Mouse (Mus musculus): ENCODE measurements around the gene Diras2. TPM values are rescaled to one million over a fixed set of nuclear protein-coding genes. Genes with fewer than 3 reads are reported as not detected.

The Diras2 gene
- polyA plus RNA-seq, 1 experiment = 1.2 TPM

GRCm38 (mm10) chr13:52476222-52476621 is 54.9 kb downstream of the Diras2 start:
- no peak for TF ChIP-seq POLR2A (IDR thresholded peaks at IDR 0.05; ENCODE audit: low read depth, low read length)
- TF ChIP-seq CTCF (IDR thresholded peaks at IDR 0.05; ENCODE audit: borderline replicate concordance, insufficient read depth, low read length) = no peak
- H3K27ac ChIP-seq (ENCODE audit: insufficient read depth, low read length) = no peak overlapping the region
- no peaks in the 10 kb centered on the region for H3K4me1 ChIP-seq (ENCODE audit: control insufficient read depth, insufficient read depth, low read length)
- no peak overlapping the region for H3K4me3 ChIP-seq (ENCODE audit: insufficient read depth, low read length)

GRCm38 (mm10) chr13:52475264-52475663 is 55.8 kb downstream of the Diras2 start:
- no peak overlapping the region for H3K4me3 ChIP-seq (ENCODE audit: insufficient read depth, low read length)
- no peaks in the 10 kb centered on the region for H3K4me1 ChIP-seq (ENCODE audit: control insufficient read depth, insufficient read depth, low read length)
- H3K27ac ChIP-seq (ENCODE audit: insufficient read depth, low read length) = no peak overlapping the region
- TF ChIP-seq CTCF (IDR thresholded peaks at IDR 0.05; ENCODE audit: borderline replicate concordance, insufficient read depth, low read length) = no peak
- no peak for TF ChIP-seq POLR2A (IDR thresholded peaks at IDR 0.05; ENCODE audit: low read depth, low read length)

GRCm38 (mm10) chr13:52474807-52475206 is 56.3 kb downstream of the Diras2 start:
- TF ChIP-seq CTCF (IDR thresholded peaks at IDR 0.05; ENCODE audit: borderline replicate concordance, insufficient read depth, low read length) (no peak), POLR2A (IDR thresholded peaks at IDR 0.05; ENCODE audit: low read depth, low read length) (no peak)

GRCm38 (mm10) chr13:52469795-52470690 is 61.0 kb downstream of the Diras2 start:
- H3K4me1 ChIP-seq (ENCODE audit: control insufficient read depth, insufficient read depth, low read length) = 0 out of 2 replicates have a peak, but pooled peaks cover 2% of the 10 kb centered on the region
- TF ChIP-seq CTCF (IDR thresholded peaks at IDR 0.05; ENCODE audit: borderline replicate concordance, insufficient read depth, low read length) (no peak), POLR2A (IDR thresholded peaks at IDR 0.05; ENCODE audit: low read depth, low read length) (no peak)

More at GRCm38 (mm10) chr13:52474807-52475206, 56.3 kb downstream of the Diras2 start:
- Histone ChIP-seq H3K27ac (ENCODE audit: insufficient read depth, low read length) (no peak overlapping the region), H3K4me1 (ENCODE audit: control insufficient read depth, insufficient read depth, low read length) (no peaks in the 10 kb centered on the region), H3K4me3 (ENCODE audit: insufficient read depth, low read length) (no peak overlapping the region)

GRCm38 (mm10) chr13:52465141-52465540 is 65.9 kb downstream of the Diras2 start:
- H3K4me1 ChIP-seq (ENCODE audit: control insufficient read depth, insufficient read depth, low read length) = 0 out of 2 replicates have a peak, but pooled peaks cover 2% of the 10 kb centered on the region
- no peak for TF ChIP-seq CTCF (IDR thresholded peaks at IDR 0.05; ENCODE audit: borderline replicate concordance, insufficient read depth, low read length)
- no peak for TF ChIP-seq POLR2A (IDR thresholded peaks at IDR 0.05; ENCODE audit: low read depth, low read length)
- no peak overlapping the region for H3K4me3 ChIP-seq (ENCODE audit: insufficient read depth, low read length)
- H3K27ac ChIP-seq (ENCODE audit: insufficient read depth, low read length) = no peak overlapping the region

More at GRCm38 (mm10) chr13:52469795-52470690, 61.0 kb downstream of the Diras2 start:
- no peak overlapping the region; the same call in 1 of the 2 replicates for H3K27ac ChIP-seq (ENCODE audit: insufficient read depth, low read length)
- no peak overlapping the region for H3K4me3 ChIP-seq (ENCODE audit: insufficient read depth, low read length)

GRCm38 (mm10) chr13:52459982-52460381 is 71.1 kb downstream of the Diras2 start:
- TF ChIP-seq CTCF (IDR thresholded peaks at IDR 0.05; ENCODE audit: borderline replicate concordance, insufficient read depth, low read length) (no peak), POLR2A (IDR thresholded peaks at IDR 0.05; ENCODE audit: low read depth, low read length) (no peak)
- Histone ChIP-seq H3K27ac (ENCODE audit: insufficient read depth, low read length) (no peak overlapping the region), H3K4me1 (ENCODE audit: control insufficient read depth, insufficient read depth, low read length) (no peaks in the 10 kb centered on the region), H3K4me3 (ENCODE audit: insufficient read depth, low read length) (no peak overlapping the region)

GRCm38 (mm10) chr13:52457889-52458324 is 73.2 kb downstream of the Diras2 start:
- H3K4me3 ChIP-seq (ENCODE audit: insufficient read depth, low read length) = no peak overlapping the region
- no peak overlapping the region for H3K27ac ChIP-seq (ENCODE audit: insufficient read depth, low read length)
- no peaks in the 10 kb centered on the region for H3K4me1 ChIP-seq (ENCODE audit: control insufficient read depth, insufficient read depth, low read length)
- TF ChIP-seq CTCF (IDR thresholded peaks at IDR 0.05; ENCODE audit: borderline replicate concordance, insufficient read depth, low read length) (no peak), POLR2A (IDR thresholded peaks at IDR 0.05; ENCODE audit: low read depth, low read length) (no peak)

GRCm38 (mm10) chr13:52457177-52457888 is 73.7 kb downstream of the Diras2 start:
- Histone ChIP-seq H3K27ac (ENCODE audit: insufficient read depth, low read length) (no peak overlapping the region), H3K4me1 (ENCODE audit: control insufficient read depth, insufficient read depth, low read length) (no peaks in the 10 kb centered on the region), H3K4me3 (ENCODE audit: insufficient read depth, low read length) (no peak overlapping the region)
- TF ChIP-seq CTCF (IDR thresholded peaks at IDR 0.05; ENCODE audit: borderline replicate concordance, insufficient read depth, low read length) (no peak), POLR2A (IDR thresholded peaks at IDR 0.05; ENCODE audit: low read depth, low read length) (no peak)

GRCm38 (mm10) chr13:52455329-52455728 is 75.8 kb downstream of the Diras2 start:
- H3K4me3 ChIP-seq (ENCODE audit: insufficient read depth, low read length) = no peak overlapping the region
- no peaks in the 10 kb centered on the region for H3K4me1 ChIP-seq (ENCODE audit: control insufficient read depth, insufficient read depth, low read length)
- TF ChIP-seq POLR2A (IDR thresholded peaks at IDR 0.05; ENCODE audit: low read depth, low read length) (no peak), CTCF (IDR thresholded peaks at IDR 0.05; ENCODE audit: borderline replicate concordance, insufficient read depth, low read length) (no peak)
- H3K27ac ChIP-seq (ENCODE audit: insufficient read depth, low read length) = no peak overlapping the region

Measured in embryonic fibroblast, embryonic 13.5 days (primary cell).